ENCODE assay signal across 13 mouse cellular contexts in the genomic region with DNA sequence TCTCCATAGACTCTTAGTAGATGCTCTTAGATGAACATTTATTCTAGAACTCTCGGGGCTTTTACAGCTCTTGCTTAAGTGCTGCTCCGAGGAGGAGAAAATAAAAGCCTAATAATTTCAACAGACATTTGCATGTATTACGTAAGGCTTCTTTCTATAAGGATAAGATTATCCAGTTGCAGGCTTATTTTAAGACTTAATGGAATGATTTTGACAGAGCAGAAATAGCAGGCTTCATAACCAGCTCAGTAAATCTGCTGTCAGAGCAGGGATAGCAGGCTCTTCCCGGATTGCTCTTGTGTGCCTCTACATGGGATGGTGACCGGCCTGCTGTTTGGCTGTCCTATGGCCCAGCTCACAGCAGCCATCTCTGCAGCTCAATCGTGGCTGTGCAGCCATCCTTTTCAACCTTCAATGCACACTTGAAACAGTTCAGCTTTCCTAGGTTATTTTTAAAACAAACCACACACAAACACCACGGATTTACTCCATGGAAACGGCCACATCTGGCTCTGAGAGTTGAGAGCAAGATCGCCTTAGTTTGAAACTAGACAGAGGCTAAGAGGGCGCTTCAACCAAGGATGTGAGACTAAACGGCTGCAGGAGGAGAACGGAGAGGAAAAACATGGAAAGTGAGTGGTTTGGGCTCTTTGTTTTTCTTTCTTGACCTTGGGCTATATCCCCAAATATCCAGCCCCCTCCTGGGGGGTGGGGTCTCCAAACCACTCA. TPM values are rescaled to one million over a fixed set of nuclear protein-coding genes. Genes with fewer than 3 reads are reported as not detected.
DNase-seq lines count a peak whose midpoint lies in the region; ATAC-seq and TF ChIP-seq lines count a peak whose summit lies in the region.
"Had no signal": no experiment of that assay in that cellular context is flagged by ENCODE, and none has a peak within 500 bp of the region (broad histone marks: within the 10 kb centered on the region; RNA-seq: fewer than 3 reads in every experiment).

No protein-coding gene starts in this region.

- no peak for TF ChIP-seq CTCF in kidney, postnatal 0 days (IDR thresholded peaks at IDR 0.05; ENCODE audit: low read depth)
- no peak for TF ChIP-seq CTCF in lung, postnatal 0 days (IDR thresholded peaks at IDR 0.05)
- no peak for TF ChIP-seq CTCF in stomach, postnatal 0 days (IDR thresholded peaks at IDR 0.05; ENCODE audit: low read depth)

- no peaks in the 10 kb centered on the region for H3K27me3 ChIP-seq in kidney, postnatal 0 days (ENCODE audit: insufficient read depth, low read length)
- no peaks in the 10 kb centered on the region for H3K27me3 ChIP-seq in lung, postnatal 0 days (replicated peaks; ENCODE audit: insufficient read depth, low read length)
- H3K27me3 ChIP-seq in stomach, postnatal 0 days (ENCODE audit: control insufficient read depth, insufficient read depth, low read length): no peaks in the 10 kb centered on the region

- 45% methylated on average over 12 of the region's 12 CpGs for WGBS in kidney, postnatal 0 days
- 48% methylated on average over 12 of the region's 12 CpGs for WGBS in lung, postnatal 0 days
- 49% methylated on average over 12 of the region's 12 CpGs for WGBS in stomach, postnatal 0 days

- H3K36me3 ChIP-seq in kidney, postnatal 0 days (ENCODE audit: insufficient read depth, low read length): no peaks in the 10 kb centered on the region
- no peaks in the 10 kb centered on the region for H3K36me3 ChIP-seq in lung, postnatal 0 days (ENCODE audit: insufficient read depth, low read length)
- no peaks in the 10 kb centered on the region for H3K36me3 ChIP-seq in stomach, postnatal 0 days (ENCODE audit: control insufficient read depth, insufficient read depth, low read length)

- H3K4me1 ChIP-seq in kidney, postnatal 0 days (replicated peaks; ENCODE audit: insufficient read depth, low read length): peaks cover 16% of the 10 kb centered on the region
- H3K4me1 ChIP-seq in lung, postnatal 0 days (ENCODE audit: insufficient read depth, low read depth, low read length): no peaks in the 10 kb centered on the region
- no peaks in the 10 kb centered on the region for H3K4me1 ChIP-seq in stomach, postnatal 0 days (replicated peaks; ENCODE audit: control insufficient read depth, insufficient read depth)

- H3K9me3 ChIP-seq in kidney, postnatal 0 days (replicated peaks; ENCODE audit: low read length): no peaks in the 10 kb centered on the region
- no peaks in the 10 kb centered on the region for H3K9me3 ChIP-seq in lung, postnatal 0 days (ENCODE audit: low read length)
- H3K9me3 ChIP-seq in stomach, postnatal 0 days (ENCODE audit: control insufficient read depth, low read length): no peaks in the 10 kb centered on the region

- ATAC-seq in kidney, postnatal 0 days (replicated peaks; ENCODE audit: low FRiP score, low read depth): no peak; the same call in 1 of the 2 replicates
- ATAC-seq in lung, postnatal 0 days: no peak
- ATAC-seq in stomach, postnatal 0 days (ENCODE audit: low FRiP score, low TSS enrichment): peak; percentile 7; the same call in 1 of the 2 replicates

- no peak for TF ChIP-seq EP300 in lung, postnatal 0 days (IDR thresholded peaks at IDR 0.05)
- no peak for TF ChIP-seq EP300 in stomach, postnatal 0 days (optimal IDR thresholded peaks at IDR 0.05)

- peak overlapping the region; percentile 71 for H3K27ac ChIP-seq in kidney, postnatal 0 days
- no peak overlapping the region for H3K27ac ChIP-seq in lung, postnatal 0 days (ENCODE audit: low read length)
- peak overlapping the region; percentile 30; the same call in 1 of the 2 replicates for H3K27ac ChIP-seq in stomach, postnatal 0 days (replicated peaks)

- no peak overlapping the region for H3K4me2 ChIP-seq in kidney, postnatal 0 days (ENCODE audit: low read length)
- no peak overlapping the region for H3K4me2 ChIP-seq in lung, postnatal 0 days (replicated peaks; ENCODE audit: low read depth, low read length)
- H3K4me2 ChIP-seq in stomach, postnatal 0 days (replicated peaks; ENCODE audit: low read depth): no peak overlapping the region

- H3K9ac ChIP-seq in kidney, postnatal 0 days (ENCODE audit: low read depth, low read length): no peak overlapping the region
- H3K9ac ChIP-seq in lung, postnatal 0 days (replicated peaks; ENCODE audit: low read depth): no peak overlapping the region
- no peak overlapping the region for H3K9ac ChIP-seq in stomach, postnatal 0 days (ENCODE audit: low read length)

- H3K4me3 ChIP-seq in kidney, postnatal 0 days (replicated peaks; ENCODE audit: low read depth, low read length): no peak overlapping the region
- H3K4me3 ChIP-seq in lung, postnatal 0 days (ENCODE audit: low read depth, low read length): no peak overlapping the region
- H3K4me3 ChIP-seq in stomach, postnatal 0 days (ENCODE audit: low read depth, low read length): no peak overlapping the region
- H3K4me3 ChIP-seq: myocyte had no signal

- DNase-seq in embryo, embryonic 10.5 days (ENCODE audit: low spot score): peak; percentile 13
- DNase-seq in embryo, embryonic 10 days (ENCODE audit: low spot score): no peak
- peak; percentile 79 for DNase-seq in kidney, postnatal 0 days (ENCODE audit: low spot score)
- no peak for DNase-seq in kidney, adult 11 months
- peak; percentile 61 for DNase-seq in lung, postnatal 0 days (ENCODE audit: low spot score)
- no peak for DNase-seq in lung, postnatal 36 days
- DNase-seq in stomach, postnatal 0 days (ENCODE audit: low spot score): no peak
- DNase-seq in layer of hippocampus, adult 11-12 months (ENCODE audit: low spot score): no peak
- DNase-seq: cerebellum, postnatal 36 days; gastrocnemius, postnatal 25 days; heart, postnatal 14 days; kidney, postnatal 25 days had no signal

RNA-seq across cellular contexts. Expression of gene Sesn3, which starts 27.2 kb away (rescaled TPM):
- polyA plus RNA-seq in kidney, postnatal 0 days (2015; fragmentation: Nextera tagmentation; extraction: Ambion mirVana): 12.9 and 15.2 TPM in 2 replicates
- 6.0 and 6.7 TPM in 2 replicates for polyA plus RNA-seq in lung, postnatal 0 days (2015; fragmentation: Nextera tagmentation; extraction: Ambion mirVana)
- polyA plus RNA-seq in stomach, postnatal 0 days (2015; fragmentation: Nextera tagmentation; extraction: Ambion mirVana): 6.6 and 8.2 TPM in 2 replicates

Comparison
In these comparisons a context has a peak if more than half of its experiments do, and no peak if none do; other contexts are left out.
1. DNase-seq: peak in embryo, embryonic 10.5 days (single experiment), kidney, postnatal 0 days (single experiment) and lung, postnatal 0 days (single experiment); none in embryo, embryonic 10 days (single experiment), kidney, adult 11 months (single experiment), lung, postnatal 36 days (single experiment), stomach, postnatal 0 days (single experiment) and layer of hippocampus, adult 11-12 months (single experiment).